Mouse (Mus musculus): ENCODE data around the gene Trim14. TPM values are rescaled to one million over a fixed set of nuclear protein-coding genes. Genes with fewer than 3 reads are reported as not detected.

The Trim14 gene
- polyA plus RNA-seq, 1 experiment from 2014 or later = 0.64 TPM

DNA sequence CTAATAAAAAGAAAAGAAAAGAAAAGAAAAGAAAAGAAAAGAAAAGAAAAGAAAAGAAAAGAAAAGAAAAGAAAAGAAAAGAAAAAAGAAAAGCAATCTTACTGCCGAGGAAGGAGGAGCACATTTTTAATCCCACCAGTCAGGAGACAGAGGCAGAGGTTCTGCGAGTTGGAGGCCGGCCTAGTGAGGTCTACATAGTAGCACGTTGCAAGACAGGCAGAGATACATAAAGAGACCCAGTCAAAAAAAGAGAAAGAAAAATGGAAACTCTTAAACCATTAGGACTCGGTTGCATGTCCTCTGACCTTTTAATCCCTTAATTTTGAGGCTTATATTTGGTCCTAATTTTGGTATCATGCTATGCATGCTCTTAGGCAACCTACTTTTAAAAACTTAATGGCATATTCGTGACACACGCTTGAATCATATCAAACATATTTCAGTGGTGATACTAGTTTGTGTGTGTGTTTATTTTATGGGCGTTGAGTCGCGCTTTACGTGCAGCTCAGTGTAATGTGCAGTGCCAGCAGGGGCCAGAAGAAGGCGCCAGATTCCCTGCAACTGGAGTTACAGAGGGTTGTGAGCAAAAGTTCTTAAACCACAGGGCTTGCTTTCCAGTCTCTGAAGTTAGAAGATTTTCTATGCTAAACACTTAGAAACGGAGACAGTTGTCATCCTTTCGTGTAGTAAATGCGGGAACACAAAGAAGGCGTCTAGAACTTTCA, 28.0 kb downstream of the Trim14 start:
- Histone ChIP-seq H3K36me3 (replicated peaks) (peaks cover 18% of the 10 kb centered on the region), H3K27ac (replicated peaks) (no peak overlapping the region), H3K9me3 (no peaks in the 10 kb centered on the region), H3K27me3 (replicated peaks; ENCODE audit: low read depth, poor library complexity, severe bottlenecking) (peaks cover 33% of the 10 kb centered on the region), H3K4me3 (peak overlapping the region; percentile 71), H3K4me1 (peaks cover 12% of the 10 kb centered on the region)
- 12% methylated on average over 16 of the region's 16 CpGs for WGBS
- DNase-seq (ENCODE audit: low spot score) = peak; percentile 78

DNA sequence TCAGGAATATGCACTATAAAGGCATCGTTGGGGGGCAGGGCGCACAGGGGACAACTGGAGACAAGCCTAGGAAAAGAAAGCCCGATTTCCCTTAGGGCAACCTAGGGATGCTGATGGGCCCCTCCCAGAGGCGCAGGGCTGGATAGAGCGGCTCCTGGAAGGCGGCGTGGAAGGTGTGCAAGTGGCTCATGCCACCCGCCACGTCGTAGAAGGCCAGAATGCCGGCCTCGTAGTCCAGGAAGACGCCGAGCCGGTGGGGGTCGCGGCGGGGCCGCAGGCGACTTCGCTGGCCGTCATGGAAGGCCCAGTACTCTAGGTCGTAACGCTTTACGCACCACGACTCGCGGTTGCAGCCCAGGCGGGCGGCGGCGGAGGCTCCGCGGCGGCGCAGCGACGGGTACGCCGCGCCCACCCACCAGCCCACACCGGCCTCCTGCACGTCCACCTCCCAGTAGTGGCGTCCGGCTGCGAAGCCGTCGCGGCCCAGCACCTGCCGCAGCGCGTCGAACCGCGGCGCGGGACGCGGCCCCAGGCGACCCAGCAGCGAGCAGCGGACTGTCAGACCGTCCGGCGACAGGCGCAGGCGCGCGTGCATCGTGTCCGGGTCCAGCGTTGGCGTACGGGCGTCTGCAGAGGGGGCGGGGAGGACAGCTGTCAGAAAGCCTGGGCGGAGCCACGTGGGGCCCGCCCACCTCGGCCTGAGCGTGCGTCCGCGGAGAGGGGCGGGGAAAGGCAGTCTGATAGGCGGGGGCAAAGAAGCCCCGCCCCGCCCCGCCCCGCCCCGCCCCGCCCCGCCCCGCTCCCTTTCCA, 28.9 kb downstream of the Trim14 start:
- Histone ChIP-seq H3K9me3 (no peaks in the 10 kb centered on the region), H3K4me3 (peak overlapping the region; percentile 71), H3K27me3 (replicated peaks; ENCODE audit: low read depth, poor library complexity, severe bottlenecking) (peaks cover 33% of the 10 kb centered on the region), H3K36me3 (replicated peaks) (peaks cover 27% of the 10 kb centered on the region), H3K4me1 (peaks cover 17% of the 10 kb centered on the region), H3K27ac (replicated peaks) (peak overlapping the region; percentile 35; the same call in 1 of the 2 replicates)
- peak; percentile 97 for DNase-seq (ENCODE audit: low spot score)
- under 1% methylated on average over 94 of the region's 94 CpGs for WGBS

DNA sequence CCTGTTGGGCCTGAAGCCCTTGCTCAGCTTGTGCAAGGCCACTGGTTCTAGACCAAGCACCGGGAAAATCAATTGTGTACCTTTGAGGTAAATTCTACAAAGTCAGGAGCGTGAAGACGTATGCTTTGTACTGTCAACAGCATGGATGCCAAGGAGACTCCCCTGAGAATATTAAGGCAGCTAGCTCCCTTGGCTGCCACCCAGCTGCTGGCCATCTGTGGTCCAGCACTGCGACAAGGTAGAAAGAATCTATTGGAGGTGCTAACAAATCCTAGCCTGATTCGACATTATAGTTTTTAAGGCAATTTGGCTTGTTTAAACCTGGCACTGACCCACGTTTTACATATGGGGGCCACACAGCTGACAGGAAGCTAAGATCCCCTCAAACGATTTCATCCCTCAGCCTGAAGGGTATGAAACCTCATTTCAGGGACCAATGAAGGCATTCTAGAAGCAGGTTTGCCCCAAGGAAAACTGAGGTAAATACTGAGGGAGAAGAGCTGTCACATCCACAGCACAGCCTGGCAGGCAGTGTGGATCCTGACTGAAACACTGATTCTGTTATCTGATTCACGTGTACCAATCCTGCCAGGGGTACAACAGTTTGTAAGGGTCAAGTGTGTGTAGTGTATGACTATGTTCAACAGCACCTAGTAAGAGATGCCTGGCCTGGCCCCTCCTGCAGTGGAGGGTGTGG, 30.4 kb downstream of the Trim14 start:
- WGBS = 71% methylated on average over 8 of the region's 8 CpGs
- H3K36me3 ChIP-seq (replicated peaks) = peaks cover 42% of the 10 kb centered on the region
- DNase-seq (ENCODE audit: low spot score) = no peak
- peaks cover 17% of the 10 kb centered on the region for H3K4me1 ChIP-seq
- H3K27ac ChIP-seq (replicated peaks) = no peak overlapping the region
- peaks cover 41% of the 10 kb centered on the region for H3K27me3 ChIP-seq (replicated peaks; ENCODE audit: low read depth, poor library complexity, severe bottlenecking)
- no peaks in the 10 kb centered on the region for H3K9me3 ChIP-seq
- H3K4me3 ChIP-seq = no peak overlapping the region

DNA sequence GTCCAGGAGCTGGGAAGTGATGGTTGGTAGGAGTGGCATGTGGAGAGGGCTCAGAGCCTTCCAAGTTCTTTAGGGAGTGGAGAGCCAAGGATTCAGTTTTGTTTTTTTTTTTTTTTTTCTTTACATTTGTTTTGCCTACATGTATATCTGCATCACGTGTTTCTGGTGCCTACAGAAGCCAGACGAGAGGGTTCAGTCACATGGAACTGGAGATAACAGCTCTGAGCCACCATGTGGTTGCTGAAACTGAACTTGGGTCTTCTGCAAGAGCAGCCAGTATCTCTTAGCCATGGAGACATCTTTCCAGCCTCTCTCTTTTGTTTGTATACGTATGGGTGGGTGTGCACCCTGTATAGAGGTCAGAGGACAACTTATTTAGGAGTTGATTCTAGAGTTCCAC, 32.1 kb downstream of the Trim14 start:
- H3K27me3 ChIP-seq (replicated peaks; ENCODE audit: low read depth, poor library complexity, severe bottlenecking) = peaks cover 50% of the 10 kb centered on the region
- WGBS = 89% methylated on average over 3 of the region's 3 CpGs
- H3K36me3 ChIP-seq (replicated peaks) = peaks cover 56% of the 10 kb centered on the region
- peaks cover 17% of the 10 kb centered on the region for H3K4me1 ChIP-seq
- no peak for DNase-seq (ENCODE audit: low spot score)
- H3K9me3 ChIP-seq = no peaks in the 10 kb centered on the region
- no peak overlapping the region for H3K27ac ChIP-seq (replicated peaks)
- no peak overlapping the region for H3K4me3 ChIP-seq

DNA sequence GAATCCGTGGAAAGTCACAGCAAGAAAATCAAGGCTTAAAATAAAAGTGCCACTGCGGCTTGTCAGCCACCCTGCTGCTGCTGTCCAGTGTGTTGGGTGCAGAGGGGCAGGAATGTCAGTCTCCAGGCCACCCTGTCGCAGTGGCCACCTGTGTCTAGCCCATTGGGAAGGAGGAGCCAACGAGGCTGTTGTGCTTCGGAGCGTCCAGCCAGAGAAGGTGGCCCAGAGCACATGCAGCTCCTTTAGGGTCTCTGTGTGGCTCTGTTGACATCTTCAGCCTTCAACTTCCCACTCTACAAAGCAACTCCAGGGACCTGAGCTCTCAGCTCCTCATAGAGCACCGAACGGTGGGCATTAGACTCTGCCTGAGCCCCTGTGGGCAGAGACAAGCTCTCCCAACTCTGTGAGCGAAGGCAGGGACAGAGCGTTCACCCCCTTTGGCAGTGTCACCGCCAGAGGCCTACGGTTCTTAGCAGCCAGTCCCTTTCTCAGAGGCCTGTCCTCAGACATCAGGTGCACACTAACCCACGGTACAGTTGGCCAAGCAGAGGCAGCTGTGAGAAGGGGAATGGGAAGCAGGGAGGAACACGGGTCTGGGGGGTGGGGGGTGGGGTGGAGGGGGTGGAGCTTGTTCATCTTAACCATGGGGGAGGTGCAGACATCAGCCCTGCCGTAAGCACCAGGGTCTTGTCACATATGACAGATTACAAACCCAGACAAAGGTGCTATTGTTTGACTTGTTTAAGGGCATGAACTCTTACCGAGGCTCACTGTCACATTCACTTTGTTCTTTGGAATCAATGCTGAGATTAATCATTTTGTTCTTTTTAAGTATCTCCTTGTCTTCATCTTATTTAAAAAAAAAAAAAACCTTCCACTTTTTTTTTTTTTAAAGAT, 33.1 kb downstream of the Trim14 start:
- no peak for DNase-seq (ENCODE audit: low spot score)
- Histone ChIP-seq H3K9me3 (no peaks in the 10 kb centered on the region), H3K4me3 (no peak overlapping the region), H3K27ac (replicated peaks) (no peak overlapping the region), H3K36me3 (replicated peaks) (peaks cover 62% of the 10 kb centered on the region), H3K27me3 (replicated peaks; ENCODE audit: low read depth, poor library complexity, severe bottlenecking) (peaks cover 50% of the 10 kb centered on the region), H3K4me1 (peaks cover 23% of the 10 kb centered on the region)
- WGBS = 72% methylated on average over 16 of the region's 16 CpGs

DNA sequence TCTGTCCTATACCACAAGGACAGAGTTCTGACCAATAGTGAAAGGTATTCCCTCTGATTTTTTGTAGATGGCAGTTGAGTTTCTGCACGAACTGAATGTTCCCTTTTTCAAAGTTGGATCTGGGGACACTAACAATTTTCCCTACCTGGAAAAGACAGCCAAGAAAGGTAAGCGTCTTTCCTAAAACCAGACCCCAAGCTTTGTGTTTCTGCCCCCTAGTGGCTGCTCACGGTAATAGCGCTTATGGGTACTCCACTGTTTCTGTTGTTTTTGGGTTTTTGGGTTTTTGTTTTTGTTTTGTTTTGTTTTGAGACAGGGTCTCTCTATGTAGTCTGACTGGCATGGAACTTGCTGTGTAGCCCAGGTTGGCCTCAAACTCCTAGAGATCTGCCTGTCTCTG, 37.0 kb downstream of the Trim14 start:
- peaks cover 14% of the 10 kb centered on the region for H3K4me1 ChIP-seq
- H3K4me3 ChIP-seq = no peak overlapping the region
- H3K27me3 ChIP-seq (replicated peaks; ENCODE audit: low read depth, poor library complexity, severe bottlenecking) = peaks cover 23% of the 10 kb centered on the region
- peak; percentile 57 for DNase-seq (ENCODE audit: low spot score)
- 13% methylated on average over 4 of the region's 4 CpGs for WGBS
- H3K36me3 ChIP-seq (replicated peaks) = peaks cover 88% of the 10 kb centered on the region
- H3K27ac ChIP-seq (replicated peaks) = no peak overlapping the region
- H3K9me3 ChIP-seq = no peaks in the 10 kb centered on the region

DNA sequence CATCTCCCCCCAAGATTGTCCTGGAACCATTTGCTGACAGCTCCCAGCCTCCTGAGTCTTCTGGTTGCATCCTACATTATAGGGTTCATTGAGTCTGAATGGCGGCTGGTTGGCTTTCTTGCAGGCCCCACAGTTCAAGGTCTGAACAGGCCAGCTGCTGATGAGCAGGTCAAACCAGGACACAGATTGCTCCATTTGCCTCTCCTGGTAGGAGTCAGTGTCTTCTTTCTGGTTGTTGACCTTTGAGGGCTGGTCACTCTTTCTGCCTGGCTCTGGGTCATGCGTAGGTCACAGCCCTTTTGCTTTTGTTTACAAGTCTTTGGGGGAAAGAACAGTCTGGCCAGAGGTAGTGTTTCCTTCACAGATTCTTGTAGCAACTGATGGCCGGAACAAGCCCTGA, 37.4 kb downstream of the Trim14 start:
- H3K27me3 ChIP-seq (replicated peaks; ENCODE audit: low read depth, poor library complexity, severe bottlenecking) = peaks cover 22% of the 10 kb centered on the region
- no peak overlapping the region for H3K4me3 ChIP-seq
- peaks cover 88% of the 10 kb centered on the region for H3K36me3 ChIP-seq (replicated peaks)
- H3K27ac ChIP-seq (replicated peaks) = no peak overlapping the region
- H3K4me1 ChIP-seq = peaks cover 14% of the 10 kb centered on the region
- 47% methylated on average over 3 of the region's 3 CpGs for WGBS
- no peaks in the 10 kb centered on the region for H3K9me3 ChIP-seq
- DNase-seq (ENCODE audit: low spot score) = no peak

DNA sequence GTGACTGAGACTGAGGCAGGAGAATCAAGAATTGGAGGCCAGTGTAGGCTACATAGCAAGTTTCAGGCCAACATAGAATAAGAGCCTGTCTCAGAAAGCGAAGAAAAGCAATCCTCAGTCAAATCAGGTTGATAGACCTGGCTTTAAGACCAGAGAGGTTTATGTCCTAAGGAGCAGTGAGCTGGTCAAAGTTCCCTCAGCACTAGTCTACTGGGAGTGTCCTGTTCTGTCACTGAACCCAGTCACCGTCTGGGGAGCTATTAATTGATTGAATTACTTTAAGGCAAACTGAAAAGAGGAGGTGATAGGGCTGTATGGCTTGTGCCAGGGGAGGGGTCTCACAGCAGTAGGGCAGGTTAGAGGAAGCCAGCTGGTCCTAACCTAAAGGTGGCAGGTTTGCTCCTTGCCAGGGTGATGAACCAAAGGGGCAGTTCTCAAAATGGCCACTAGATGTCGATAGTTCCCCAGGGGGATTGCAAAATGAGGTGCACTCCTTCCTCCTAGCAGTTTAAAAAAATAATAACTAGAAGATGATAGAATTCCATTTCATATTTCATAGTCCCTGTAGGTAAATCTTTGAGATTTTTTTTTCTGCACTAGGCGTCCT, 38.6 kb downstream of the Trim14 start:
- H3K4me3 ChIP-seq = no peak overlapping the region
- H3K27ac ChIP-seq (replicated peaks) = no peak overlapping the region
- no peaks in the 10 kb centered on the region for H3K9me3 ChIP-seq
- 45% methylated on average over 4 of the region's 4 CpGs for WGBS
- peaks cover 22% of the 10 kb centered on the region for H3K27me3 ChIP-seq (replicated peaks; ENCODE audit: low read depth, poor library complexity, severe bottlenecking)
- peaks cover 7% of the 10 kb centered on the region for H3K4me1 ChIP-seq
- peak; percentile 62 for DNase-seq (ENCODE audit: low spot score)
- H3K36me3 ChIP-seq (replicated peaks) = peaks cover 89% of the 10 kb centered on the region

DNA sequence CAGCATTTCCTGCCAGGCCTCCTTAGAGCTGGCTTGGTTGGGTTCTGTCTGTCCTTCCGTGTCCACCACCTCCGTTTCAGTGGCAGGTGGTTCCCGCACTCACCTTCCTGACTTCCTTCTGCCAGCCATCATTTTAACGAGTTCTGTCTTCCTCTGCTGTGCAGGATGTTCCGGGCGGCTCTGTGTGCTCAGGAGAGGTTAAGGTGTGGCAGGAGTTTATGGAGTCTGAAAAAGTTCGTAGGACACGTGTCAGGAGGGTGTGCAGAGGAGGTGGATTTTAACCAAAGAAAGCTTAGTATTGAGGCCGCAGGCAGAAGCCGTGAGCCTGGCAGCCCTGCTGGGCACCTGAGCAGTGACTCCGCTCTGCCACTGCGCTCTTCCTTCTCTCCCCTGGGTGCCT, 40.4 kb downstream of the Trim14 start:
- Histone ChIP-seq H3K9me3 (no peaks in the 10 kb centered on the region), H3K27ac (replicated peaks) (no peak overlapping the region), H3K36me3 (replicated peaks) (peaks cover 78% of the 10 kb centered on the region), H3K27me3 (replicated peaks; ENCODE audit: low read depth, poor library complexity, severe bottlenecking) (peaks cover 15% of the 10 kb centered on the region; the same call in 1 of the 2 replicates), H3K4me3 (no peak overlapping the region), H3K4me1 (peaks cover 7% of the 10 kb centered on the region)
- WGBS = 90% methylated on average over 12 of the region's 12 CpGs
- no peak for DNase-seq (ENCODE audit: low spot score)

DNA sequence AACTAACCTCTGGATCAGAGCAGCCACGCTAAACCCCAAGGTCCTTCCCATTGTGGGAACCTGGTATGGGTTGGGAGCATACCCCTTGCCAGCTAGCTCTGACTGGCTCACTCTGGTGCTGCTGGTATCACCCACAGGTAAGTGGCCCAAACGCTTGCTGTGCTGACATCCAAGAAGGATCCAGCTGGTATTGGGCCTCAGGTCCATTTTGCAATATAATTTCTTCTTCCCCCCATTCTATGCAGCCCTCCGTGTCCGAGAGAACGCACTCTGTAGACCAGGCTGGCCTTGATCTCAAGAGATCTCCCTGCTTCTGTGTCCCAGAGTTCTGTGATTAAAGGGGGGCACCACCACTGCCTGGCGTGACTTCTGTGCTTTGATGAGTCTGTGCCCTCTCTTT, 42.9 kb downstream of the Trim14 start:
- WGBS = 94% methylated on average over 6 of the region's 6 CpGs
- DNase-seq (ENCODE audit: low spot score) = no peak

DNA sequence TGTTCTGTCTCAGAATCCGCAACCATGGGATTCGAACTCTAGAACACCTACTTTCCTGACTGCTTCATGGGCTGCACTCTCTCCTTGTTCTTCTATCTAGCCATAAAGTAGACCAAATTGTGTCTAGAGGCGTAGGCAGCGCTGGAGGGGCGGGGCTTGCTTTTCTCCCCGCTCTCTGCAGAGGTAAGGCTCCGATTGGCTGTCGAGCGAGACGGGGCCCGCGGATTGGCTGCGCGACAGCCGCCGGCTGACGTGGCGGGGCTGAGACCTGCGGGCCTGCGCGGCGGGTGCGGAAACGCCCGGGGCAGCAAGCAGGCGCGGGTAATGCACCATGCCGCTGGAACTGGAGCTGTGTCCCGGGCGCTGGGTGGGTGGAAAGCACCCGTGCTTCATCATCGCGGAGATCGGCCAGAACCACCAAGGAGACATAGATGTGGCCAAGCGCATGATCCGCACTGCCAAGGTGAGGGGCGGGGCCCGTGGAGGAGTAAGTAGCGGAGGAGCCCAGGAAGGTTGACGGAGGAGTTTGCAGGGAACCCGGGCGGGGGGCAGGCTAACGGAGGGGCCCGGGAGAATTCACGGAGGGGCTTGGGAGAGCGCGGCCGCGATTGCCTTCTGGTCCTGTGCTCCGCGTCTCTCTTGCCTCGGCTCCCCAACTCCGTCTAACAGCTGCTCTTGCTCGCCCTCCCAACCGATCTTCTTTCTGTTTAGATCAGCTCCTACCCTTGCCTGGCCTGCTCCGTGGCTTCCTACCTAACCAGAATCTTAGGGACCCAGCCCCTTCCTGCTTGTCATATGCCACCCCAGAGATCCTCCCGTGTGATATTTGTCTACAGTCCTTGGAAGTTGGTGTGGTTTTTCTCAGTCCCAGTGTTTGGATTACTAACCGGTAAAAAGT, 46.7 kb downstream of the Trim14 start, which contains the start of gene Nans:
Gene Nans, plus strand, starts transcription at position 221 of the 898 bp plus-strand sequence.
- Histone ChIP-seq H3K4me3 (peak within 1 kb of the TSS; percentile 80), H3K27me3 (replicated peaks; ENCODE audit: low read depth, poor library complexity, severe bottlenecking) (no peaks in the 10 kb centered on the region), H3K4me1 (peaks cover 24% of the 10 kb centered on the region), H3K27ac (replicated peaks) (peak within 1 kb of the TSS; percentile 88), H3K9me3 (no peaks in the 10 kb centered on the region), H3K36me3 (replicated peaks) (peaks cover 27% of the 10 kb centered on the region)
- under 1% methylated on average over 58 of the region's 58 CpGs for WGBS
- peak; percentile 96 for DNase-seq (ENCODE audit: low spot score)

More for the DNA sequence above, 42.9 kb downstream of the Trim14 start:
- Histone ChIP-seq H3K4me3 (no peak overlapping the region), H3K9me3 (no peaks in the 10 kb centered on the region), H3K27ac (replicated peaks) (no peak overlapping the region), H3K36me3 (replicated peaks) (peaks cover 57% of the 10 kb centered on the region), H3K4me1 (peaks cover 16% of the 10 kb centered on the region), H3K27me3 (replicated peaks; ENCODE audit: low read depth, poor library complexity, severe bottlenecking) (peaks cover 5% of the 10 kb centered on the region; the same call in 1 of the 2 replicates)

Data from embryonic facial prominence, embryonic 10.5 days (tissue).